Mouse (Mus musculus) heart, adult 9 months (tissue): Measurements from ENCODE around the gene Hmga1.

ENCODE experiments used
- DNase-seq, 2 experiments: peaks; one replicate each; pipeline ENCODE4 v3.0.0; 2022; ENCODE audit warnings: low spot score in 2 of 2

The Hmga1 gene

GRCm38 (mm10) chr17:27588231-27588630 lies 31.9 kb downstream of the Hmga1 start:
- DNase-seq, result no peak

GRCm38 (mm10) chr17:27591826-27592564 lies 35.7 kb downstream of the Hmga1 start:
- DNase-seq, result no peak

GRCm38 (mm10) chr17:27592565-27592910 lies 36.2 kb downstream of the Hmga1 start:
- no peak for DNase-seq

- no peak for DNase-seq
Observed at GRCm38 (mm10) chr17:27595659-27596375, 39.5 kb downstream of the Hmga1 start.

GRCm38 (mm10) chr17:27596376-27597190 lies 40.3 kb downstream of the Hmga1 start:
- DNase-seq, result peak; percentile 56 to 61

GRCm38 (mm10) chr17:27600286-27600685 lies 44.0 kb downstream of the Hmga1 start:
- no peak for DNase-seq

GRCm38 (mm10) chr17:27600869-27601268 lies 44.6 kb downstream of the Hmga1 start:
- no peak for DNase-seq

GRCm38 (mm10) chr17:27603036-27603435 lies 46.7 kb downstream of the Hmga1 start:
- DNase-seq, result no peak

GRCm38 (mm10) chr17:27603522-27604234 lies 47.4 kb downstream of the Hmga1 start:
- peak; percentile 66 to 77 for DNase-seq

- no peak for DNase-seq
Observed at GRCm38 (mm10) chr17:27609576-27609975, 53.3 kb downstream of the Hmga1 start.

GRCm38 (mm10) chr17:27610679-27611518 lies 54.6 kb downstream of the Hmga1 start:
- no peak for DNase-seq

- no peak for DNase-seq
Observed at GRCm38 (mm10) chr17:27611519-27611884, 55.2 kb downstream of the Hmga1 start.

- no peak for DNase-seq
Observed at GRCm38 (mm10) chr17:27611994-27612393, 55.7 kb downstream of the Hmga1 start.

GRCm38 (mm10) chr17:27613016-27613415 lies 56.7 kb downstream of the Hmga1 start:
- DNase-seq, result no peak
